Mouse (Mus musculus) thymus, adult 2 months (tissue): ENCODE data around the gene Samd7. TPM values are rescaled to one million over a fixed set of nuclear protein-coding genes. Genes with fewer than 3 reads are reported as not detected.

Experiments used
- DNase-seq: peaks from one replicate; pipeline ENCODE4 v3.0.0; 2021
- H3K27ac ChIP-seq: fragments of 200-500 bp; 2 replicates; pipeline ENCODE4 v1.5.1; 2012; ENCODE audit warnings: low read length, control low read depth; ENCODE audit not compliant: control insufficient read depth, insufficient read depth
- H3K27me3 ChIP-seq: fragments of 200-500 bp; 2 replicates; pipeline ENCODE4 v1.6.1; 2012; ENCODE audit warnings: mild to moderate bottlenecking, low read length, moderate library complexity, mixed read lengths; ENCODE audit not compliant: control insufficient read depth, insufficient read depth
- H3K36me3 ChIP-seq: fragments of 200-500 bp; 2 replicates; pipeline ENCODE4 v1.6.1; 2012; ENCODE audit warnings: mild to moderate bottlenecking, low read length, moderate library complexity; ENCODE audit not compliant: control insufficient read depth, insufficient read depth
- H3K4me1 ChIP-seq: fragments of 200-500 bp; replicated peaks from 2 replicates; pipeline ENCODE4 v1.6.1; 2012; ENCODE audit warnings: low read length; ENCODE audit not compliant: control insufficient read depth, insufficient read depth
- H3K4me3 ChIP-seq: fragments of 200-500 bp; 2 replicates; pipeline ENCODE4 v1.5.1; 2012; ENCODE audit warnings: mild to moderate bottlenecking, low read length, control low read depth, moderate library complexity; ENCODE audit not compliant: control insufficient read depth, insufficient read depth
- CTCF ChIP-seq: fragments of 200-500 bp; IDR thresholded peaks from 2 replicates; pipeline ENCODE4 v1.5.1; 2012; ENCODE audit warnings: mild to moderate bottlenecking, control low read depth, low read length, moderate library complexity, borderline replicate concordance; ENCODE audit not compliant: control insufficient read depth, poor library complexity, insufficient read depth; ENCODE audit errors: extremely low read depth
- POLR2A ChIP-seq: fragments of 200-500 bp; IDR thresholded peaks from 2 replicates; pipeline ENCODE4 v1.6.1; 2012; ENCODE audit warnings: mild to moderate bottlenecking, low read length, control low read depth, moderate library complexity; ENCODE audit not compliant: control insufficient read depth, poor library complexity, insufficient read depth; ENCODE audit errors: extremely low read depth
- WGBS: fragments of 180-500 bp; shearing (Covaris S2); methylation state at CpG from one replicate; pipeline ENCODE4 v1.1.7; 2018; 5-methylcytosine and 5-hydroxymethylcytosine counted together
- polyA plus RNA-seq: library from polyadenylated mRNA; depleted of rRNA; stranded (reverse); fragments of >200 nt; gene quantifications from 2 replicates; pipeline ENCODE4 v1.2.3, GENCODE M21; 2012

Samd7 gene
- polyA plus RNA-seq, 1 experiment = not detected

DNA sequence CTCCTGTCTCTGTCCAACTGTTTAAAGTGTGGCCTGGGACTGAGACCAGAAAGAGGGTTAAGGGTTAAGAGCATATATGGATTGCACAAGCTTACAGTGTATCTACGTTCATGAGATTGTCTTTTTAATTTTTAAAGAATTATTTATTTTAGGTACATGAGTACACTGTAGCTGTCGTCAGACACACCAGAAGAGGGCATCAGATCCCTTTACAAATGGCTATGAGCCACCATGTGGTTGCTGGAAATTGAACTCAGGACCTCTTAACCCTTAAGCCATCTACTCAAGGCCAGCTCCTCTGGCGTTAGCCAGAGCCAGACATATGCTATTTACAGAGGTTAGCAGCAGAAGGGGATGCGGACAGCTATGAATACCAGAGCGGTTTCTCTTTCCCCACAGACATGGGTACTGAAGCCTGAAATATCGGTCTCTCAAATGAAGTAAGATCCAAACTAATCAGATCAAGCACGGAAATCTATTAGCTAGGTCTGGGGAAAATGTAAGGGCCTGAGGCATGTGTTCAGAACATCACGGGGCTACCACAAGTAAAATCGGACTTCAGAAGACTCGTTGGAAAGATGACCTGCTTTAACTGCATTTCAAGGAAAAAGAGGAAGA lies 21.1 kb upstream of the Samd7 start:
- WGBS = 81% methylated on average over 10 of the region's 10 CpGs
- Histone ChIP-seq H3K4me3 (no peak overlapping the region), H3K27ac (no peak overlapping the region), H3K4me1 (no peaks in the 10 kb centered on the region), H3K27me3 (no peaks in the 10 kb centered on the region), H3K36me3 (no peaks in the 10 kb centered on the region)
- no peak for DNase-seq
- TF ChIP-seq CTCF = no peak
- no peak for TF ChIP-seq POLR2A

DNA sequence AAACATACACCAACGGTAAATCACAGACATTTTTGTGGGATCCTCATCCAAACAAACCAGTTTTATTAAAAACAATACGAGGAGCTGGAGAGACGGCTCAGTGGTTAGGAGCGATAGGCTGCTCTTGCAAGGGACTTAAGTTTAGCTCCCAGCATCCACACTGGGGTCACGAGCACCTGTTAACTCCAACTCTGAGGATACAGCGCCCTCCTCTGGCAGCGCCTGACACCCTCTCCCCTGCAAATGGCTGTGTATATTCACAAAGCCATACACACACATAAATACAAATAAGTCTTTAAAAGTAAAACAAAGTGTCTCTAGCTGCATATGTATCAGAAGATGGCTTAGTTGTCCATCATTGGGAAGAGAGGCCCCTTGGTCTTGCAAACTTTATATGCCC lies 20.6 kb upstream of the Samd7 start:
- H3K36me3 ChIP-seq = no peaks in the 10 kb centered on the region
- WGBS = 88% methylated on average over 7 of the region's 7 CpGs
- no peak overlapping the region for H3K4me3 ChIP-seq
- TF ChIP-seq POLR2A (no peak), CTCF (no peak)
- H3K27ac ChIP-seq = no peak overlapping the region
- H3K4me1 ChIP-seq = no peaks in the 10 kb centered on the region
- no peaks in the 10 kb centered on the region for H3K27me3 ChIP-seq
- DNase-seq = no peak

DNA sequence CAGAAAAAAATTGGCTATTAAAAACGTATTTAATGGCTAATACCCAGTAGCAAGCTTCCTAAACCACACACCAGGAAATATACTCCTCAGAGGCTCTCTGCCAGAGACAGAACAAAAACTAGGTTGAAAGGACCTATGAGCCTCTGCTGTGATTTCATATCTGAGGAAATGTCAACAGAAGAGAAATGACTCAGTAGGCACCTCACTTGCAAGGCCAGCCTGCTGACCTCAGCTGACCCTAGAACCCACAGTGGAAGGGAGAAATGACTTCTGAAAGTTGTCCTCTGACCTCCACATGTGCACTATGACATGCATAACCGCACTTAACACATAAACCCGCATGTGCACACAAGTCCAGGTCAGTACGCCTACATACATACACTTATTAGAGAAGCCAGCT lies 18.9 kb upstream of the Samd7 start:
- TF ChIP-seq CTCF = no peak
- TF ChIP-seq POLR2A = no peak
- Histone ChIP-seq H3K27ac (no peak overlapping the region), H3K36me3 (no peaks in the 10 kb centered on the region), H3K4me3 (no peak overlapping the region), H3K27me3 (no peaks in the 10 kb centered on the region), H3K4me1 (no peaks in the 10 kb centered on the region)
- WGBS = 83% methylated on average over 4 of the region's 4 CpGs
- no peak for DNase-seq

GRCm38 (mm10) chr3:30729046-30729445 lies 17.0 kb upstream of the Samd7 start:
- Histone ChIP-seq H3K36me3 (no peaks in the 10 kb centered on the region), H3K27me3 (no peaks in the 10 kb centered on the region), H3K4me3 (no peak overlapping the region), H3K27ac (no peak overlapping the region), H3K4me1 (no peaks in the 10 kb centered on the region)
- TF ChIP-seq CTCF = no peak
- no peak for TF ChIP-seq POLR2A
- 96% methylated on average over 5 of the region's 5 CpGs for WGBS
- no peak for DNase-seq

DNA sequence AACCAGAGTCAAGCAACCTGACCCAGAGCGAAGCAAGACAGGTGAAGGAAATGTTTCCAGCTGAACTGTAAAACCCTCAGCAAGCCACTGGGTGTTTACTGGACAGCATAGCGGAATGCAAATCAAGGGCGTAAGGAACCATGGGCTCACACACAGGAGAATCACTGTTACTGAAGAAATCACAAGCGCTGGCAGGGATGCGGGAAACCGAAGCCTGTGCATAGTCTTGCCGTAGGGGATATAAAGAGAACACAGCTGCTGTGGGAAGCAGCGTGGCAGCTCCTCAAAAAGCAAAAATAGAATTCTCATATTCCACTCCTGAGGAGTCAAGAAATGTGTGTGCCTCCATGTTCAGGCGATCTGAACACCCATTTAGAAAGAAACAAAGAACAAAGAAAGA lies 9.3 kb upstream of the Samd7 start:
- H3K27me3 ChIP-seq = no peaks in the 10 kb centered on the region
- no peak overlapping the region for H3K4me3 ChIP-seq
- no peak overlapping the region for H3K27ac ChIP-seq
- DNase-seq = no peak
- H3K4me1 ChIP-seq = no peaks in the 10 kb centered on the region
- TF ChIP-seq CTCF = no peak
- no peak for TF ChIP-seq POLR2A
- 96% methylated on average over 9 of the region's 9 CpGs for WGBS
- no peaks in the 10 kb centered on the region for H3K36me3 ChIP-seq

DNA sequence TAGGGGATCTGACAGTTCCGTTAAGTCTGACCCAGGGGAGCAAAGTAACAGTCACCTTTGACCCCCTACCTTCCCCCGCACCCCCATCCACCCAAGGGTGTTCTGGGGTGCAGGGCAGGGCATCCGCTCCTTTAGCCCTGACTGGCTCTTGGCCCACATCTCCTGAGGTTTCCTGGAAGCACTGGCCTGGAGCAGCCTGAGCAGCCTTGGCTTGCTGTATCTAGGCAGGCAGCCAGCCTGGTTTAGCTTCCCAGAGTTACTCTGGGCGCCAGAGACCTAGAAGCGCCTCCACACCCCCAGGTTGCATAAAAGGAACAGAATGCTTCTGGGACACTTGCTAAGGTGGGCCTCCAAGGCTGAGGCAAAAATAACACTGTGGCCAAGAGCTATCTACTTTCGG lies 4.8 kb upstream of the Samd7 start:
- 94% methylated on average over 6 of the region's 6 CpGs for WGBS
- TF ChIP-seq POLR2A (no peak), CTCF (no peak)
- Histone ChIP-seq H3K4me1 (no peaks in the 10 kb centered on the region), H3K36me3 (no peaks in the 10 kb centered on the region), H3K27me3 (no peaks in the 10 kb centered on the region), H3K27ac (no peak overlapping the region), H3K4me3 (no peak overlapping the region)
- DNase-seq = no peak

GRCm38 (mm10) chr3:30742891-30743290 lies 3.2 kb upstream of the Samd7 start:
- TF ChIP-seq POLR2A (no peak), CTCF (no peak)
- H3K27me3 ChIP-seq = no peaks in the 10 kb centered on the region
- no peak for DNase-seq
- H3K4me3 ChIP-seq = no peak overlapping the region
- H3K27ac ChIP-seq = no peak overlapping the region
- no peaks in the 10 kb centered on the region for H3K36me3 ChIP-seq
- 96% methylated on average over 7 of the region's 7 CpGs for WGBS
- no peaks in the 10 kb centered on the region for H3K4me1 ChIP-seq
